Mouse (Mus musculus) Muller cell, postnatal 12 days (primary cell): Measurements from ENCODE around the gene Upk1b.
"Not testable (repeated sequence)": the region's sequence is repeated elsewhere in the genome, so short reads cannot be mapped to it uniquely, and the experiment has no call there.

ENCODE experiments used
- DNase-seq: peaks from one replicate; pipeline ENCODE4 v3.0.0-alpha.2; 2015; ENCODE audit errors: inconsistent ontology term

Upk1b gene

DNA sequence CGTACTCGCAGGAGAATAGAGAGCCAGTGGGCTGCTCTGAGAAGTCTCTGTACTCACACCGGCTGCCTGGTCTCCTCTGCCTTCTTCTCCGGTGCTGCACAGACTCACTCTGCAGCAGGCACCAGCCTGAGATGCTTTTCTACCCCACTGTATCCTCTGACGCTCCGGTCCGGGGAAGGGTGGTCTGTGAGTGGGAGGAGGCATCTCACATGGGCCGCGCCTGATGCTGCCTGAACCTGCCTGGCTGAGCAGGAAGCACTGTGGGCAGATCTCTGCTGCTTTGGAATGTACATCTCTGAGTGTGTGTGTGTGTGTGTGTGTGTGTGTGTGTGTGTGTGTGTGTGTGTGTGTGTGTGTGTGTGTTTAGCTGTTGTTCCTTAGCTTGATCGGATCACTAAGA lies at the start of gene Upk1b:
TSS of gene Upk1b (minus strand) at position 238 of the 400 bp plus-strand sequence.
- DNase-seq, result peak; percentile 9

DNA sequence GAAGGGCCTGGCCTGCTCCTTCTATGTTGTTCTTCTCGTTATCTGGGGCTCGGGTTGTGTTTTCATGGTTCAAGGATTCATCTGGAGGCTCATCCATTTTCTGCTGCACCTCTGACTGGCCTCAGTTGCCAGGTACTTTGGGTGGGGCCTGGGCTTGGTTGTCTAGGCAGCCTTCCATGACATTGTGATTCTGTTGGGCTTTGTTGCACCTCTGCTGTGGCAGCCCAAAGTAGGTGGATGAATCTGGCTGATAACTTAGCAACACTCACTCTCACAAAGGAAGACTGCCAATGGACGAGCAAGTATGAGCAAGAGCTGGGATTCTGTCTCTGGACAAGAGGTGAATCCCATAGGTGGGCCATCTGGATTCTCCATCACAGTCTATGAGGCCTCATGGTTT lies 28.5 kb upstream of the Upk1b start, which contains the start of gene 4930435E12Rik:
TSS of gene 4930435E12Rik (minus strand) at position 101 of the 400 bp plus-strand sequence.
- DNase-seq, result no peak

DNA sequence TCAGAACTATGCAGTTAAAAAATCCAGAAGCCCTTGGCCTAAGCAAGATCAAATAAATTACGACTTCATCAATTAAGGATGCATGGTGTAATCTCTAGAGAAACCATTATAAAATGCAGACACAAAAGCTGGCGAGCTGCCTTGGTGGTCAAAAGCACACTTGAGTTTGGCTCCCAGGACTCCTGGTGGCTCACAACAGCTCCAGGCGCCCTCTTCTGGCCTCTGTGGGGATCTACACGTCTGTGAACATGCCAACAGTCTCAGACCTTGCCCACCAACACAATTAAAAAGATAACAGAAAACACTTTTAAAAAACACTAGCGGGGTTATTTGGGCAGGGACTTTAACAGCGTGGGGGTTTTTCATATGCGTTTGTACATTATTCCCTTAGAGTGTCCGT lies 12.4 kb upstream of the Upk1b start:
- peak; percentile 46 for DNase-seq

DNA sequence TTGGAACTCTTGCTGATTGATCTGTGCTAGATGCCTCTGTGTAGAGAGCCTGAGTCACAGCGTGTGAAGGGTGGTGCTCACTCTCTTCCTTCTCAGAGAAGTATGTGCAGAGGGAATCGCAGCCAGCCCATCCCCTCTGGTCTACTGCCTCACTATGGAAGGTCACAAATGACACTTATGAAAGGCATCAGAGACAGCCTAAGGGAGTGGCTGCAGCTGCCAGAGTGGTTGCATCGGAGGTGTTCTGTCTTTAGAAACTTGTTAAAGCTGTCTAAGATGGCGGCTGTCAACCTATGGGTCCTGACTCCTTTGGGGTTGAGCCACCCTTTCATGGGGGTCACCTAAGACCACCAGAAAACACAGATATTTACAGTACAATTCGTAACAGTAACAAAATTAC lies 10.1 kb upstream of the Upk1b start:
- DNase-seq, result no peak

DNA sequence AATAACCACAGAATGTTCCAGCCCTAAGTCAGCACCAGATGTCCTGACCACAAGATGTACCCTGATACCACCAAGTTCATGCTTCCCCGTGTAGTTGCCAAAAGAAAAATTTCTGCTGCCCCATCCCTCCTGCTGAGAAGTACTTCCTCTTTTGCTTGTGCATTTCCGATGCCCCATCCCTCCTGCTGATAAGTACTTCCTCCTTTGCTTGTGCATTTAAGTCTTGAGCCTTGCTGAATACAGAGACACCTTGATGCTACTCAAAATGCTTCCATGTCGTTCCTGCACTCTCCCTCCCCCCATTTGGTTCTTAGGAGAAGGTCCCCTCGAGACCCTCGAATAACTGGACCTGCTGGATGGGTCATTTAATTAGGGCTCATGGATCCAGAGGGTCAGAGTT lies 7.7 kb upstream of the Upk1b start:
- DNase-seq, result not testable (repeated sequence)

DNA sequence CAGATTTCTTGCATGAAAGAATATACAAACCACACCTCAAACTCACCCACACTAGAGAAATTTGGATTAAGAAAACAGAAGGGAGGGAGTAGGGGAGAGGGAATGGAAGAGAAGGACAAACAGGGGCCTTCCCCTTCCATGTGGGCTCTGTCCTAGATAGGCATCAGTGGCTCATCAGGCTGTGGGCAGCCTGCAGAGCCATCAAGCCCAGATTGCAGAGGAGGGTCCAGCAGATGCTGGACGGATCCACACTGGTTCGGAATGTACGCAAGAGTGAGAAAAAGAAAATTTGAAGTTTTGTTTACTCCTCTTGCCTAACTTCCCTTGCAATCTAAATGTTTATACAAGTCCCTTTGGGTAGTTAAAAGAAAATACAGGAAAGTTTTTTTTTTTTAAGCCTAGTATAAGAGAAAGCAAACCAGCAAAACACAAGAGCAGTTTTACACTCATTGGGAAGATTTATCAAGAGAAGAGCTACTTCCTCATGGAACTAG lies 1.1 kb downstream of the Upk1b start:
- DNase-seq, result no peak

DNA sequence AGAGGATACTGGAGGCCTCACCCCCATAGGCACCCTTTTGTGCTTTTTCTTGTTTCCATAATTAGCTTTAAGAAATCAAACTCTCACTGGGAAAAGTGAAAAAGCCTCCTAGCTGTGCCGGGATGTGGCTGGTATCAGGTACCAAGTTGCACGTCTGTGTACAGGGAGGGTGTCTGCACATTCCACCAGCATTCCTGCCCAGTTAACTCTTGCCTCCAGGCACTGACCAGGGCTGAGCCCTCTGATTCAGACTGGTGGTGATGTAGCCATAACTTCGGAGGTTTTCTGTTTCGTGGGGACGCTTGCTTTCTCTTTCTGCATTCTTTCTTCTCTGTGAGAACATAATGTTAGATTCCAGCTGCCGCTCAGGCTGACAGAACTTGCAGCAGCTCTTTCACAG lies 7.0 kb downstream of the Upk1b start:
- DNase-seq, result peak; percentile 19

DNA sequence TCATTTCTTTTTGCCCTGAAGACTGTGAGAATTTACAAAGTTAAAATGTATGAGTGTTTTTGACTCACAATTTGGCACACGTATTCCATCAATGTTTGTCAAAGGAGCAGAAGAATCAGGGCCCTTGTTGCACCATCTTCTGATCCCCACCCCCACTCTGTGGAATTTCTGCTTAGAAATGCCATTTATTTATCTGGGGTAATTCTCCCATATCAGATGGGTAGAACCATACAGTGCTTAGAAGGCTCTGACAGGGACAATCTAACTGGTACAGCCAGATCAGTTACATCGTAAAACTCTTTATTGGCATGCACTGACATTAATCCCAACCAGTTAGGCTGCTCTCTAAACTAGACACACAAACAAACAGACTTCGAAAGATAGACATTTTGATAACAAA lies 10.2 kb downstream of the Upk1b start:
- DNase-seq, result peak; percentile 18

DNA sequence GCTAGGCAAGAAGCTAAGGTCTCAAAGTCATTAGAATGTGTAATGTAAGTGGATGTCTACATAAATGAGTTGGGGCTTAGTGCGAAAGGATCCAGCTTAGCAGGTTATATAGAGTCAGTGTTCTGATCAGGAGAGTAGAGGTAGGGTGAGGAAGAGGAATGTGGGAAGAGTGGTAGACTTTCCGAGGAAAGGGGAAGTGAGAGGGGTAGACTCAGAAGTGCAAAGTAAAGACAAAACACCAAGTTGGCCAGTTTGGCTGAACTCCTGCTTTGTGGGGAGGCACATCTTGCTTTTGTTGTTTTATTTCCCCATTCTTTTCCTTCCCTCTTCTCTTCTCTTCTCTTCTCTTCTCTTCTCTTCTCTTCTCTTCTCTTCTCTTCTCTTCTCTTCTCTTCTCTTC lies 11.1 kb downstream of the Upk1b start:
- no peak for DNase-seq

DNA sequence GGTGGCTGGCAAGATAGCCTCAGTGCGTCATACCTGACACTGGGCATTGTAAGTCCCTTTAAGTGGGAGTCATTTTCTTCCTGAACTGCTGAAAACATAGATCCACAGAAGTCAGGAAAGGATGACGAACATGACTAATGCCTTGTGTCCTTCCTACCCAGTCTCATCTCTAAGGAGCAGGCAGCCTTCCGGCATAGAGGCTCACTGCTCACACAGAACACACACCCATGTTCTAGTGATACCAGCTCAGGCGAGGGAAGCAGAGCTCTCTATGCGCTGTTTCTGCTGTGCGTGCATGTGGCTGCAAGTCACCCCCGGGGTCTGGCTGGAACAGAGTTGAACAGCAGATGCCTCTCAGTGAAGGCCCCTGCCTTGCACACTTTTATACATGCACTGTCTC lies 14.8 kb downstream of the Upk1b start:
- no peak for DNase-seq

DNA sequence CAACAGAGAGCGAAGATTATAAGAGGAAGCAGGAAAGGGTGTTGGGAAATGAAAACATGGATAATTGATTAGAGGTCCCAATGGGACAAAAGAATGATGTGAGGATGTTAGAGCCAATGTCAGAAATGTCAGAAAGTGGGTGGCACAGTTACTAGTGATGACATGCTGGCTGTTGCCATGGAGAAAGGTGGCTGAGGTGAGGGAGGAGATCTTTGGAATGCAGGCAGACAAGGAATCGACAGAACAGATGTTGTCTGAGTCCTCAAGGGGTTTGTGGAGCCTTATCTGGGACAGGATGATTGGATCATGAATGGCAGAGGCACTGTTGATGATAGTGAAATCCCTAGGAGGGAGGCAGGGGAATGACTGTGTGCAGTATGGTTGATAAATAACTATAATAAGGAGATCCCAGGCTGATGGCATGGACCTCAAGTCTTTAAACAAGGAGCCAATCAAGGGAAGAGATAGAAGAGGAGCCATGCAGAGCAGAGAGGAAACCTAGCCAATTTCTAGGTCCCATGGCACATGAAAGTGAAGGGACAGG lies 17.5 kb downstream of the Upk1b start:
- no peak for DNase-seq

DNA sequence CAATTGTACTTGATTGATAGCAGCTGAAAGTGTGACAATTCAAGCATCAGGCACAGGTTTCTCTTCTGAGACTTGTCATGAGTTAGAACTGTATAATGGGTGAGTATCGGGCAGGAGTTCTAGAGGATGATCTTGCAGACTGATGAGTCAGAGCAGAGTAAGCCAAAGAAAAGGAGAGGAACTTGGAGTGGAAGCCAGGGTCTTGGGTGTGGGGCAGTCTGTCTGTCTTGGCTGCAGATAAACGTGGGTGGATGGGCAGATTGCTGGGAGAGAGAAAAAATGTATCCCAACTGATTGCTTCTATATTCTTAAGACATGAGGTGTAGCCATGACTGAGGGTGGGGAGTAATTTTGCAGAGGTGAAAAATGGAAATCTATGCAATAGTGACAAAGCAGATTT lies 18.2 kb downstream of the Upk1b start:
- DNase-seq, result no peak

DNA sequence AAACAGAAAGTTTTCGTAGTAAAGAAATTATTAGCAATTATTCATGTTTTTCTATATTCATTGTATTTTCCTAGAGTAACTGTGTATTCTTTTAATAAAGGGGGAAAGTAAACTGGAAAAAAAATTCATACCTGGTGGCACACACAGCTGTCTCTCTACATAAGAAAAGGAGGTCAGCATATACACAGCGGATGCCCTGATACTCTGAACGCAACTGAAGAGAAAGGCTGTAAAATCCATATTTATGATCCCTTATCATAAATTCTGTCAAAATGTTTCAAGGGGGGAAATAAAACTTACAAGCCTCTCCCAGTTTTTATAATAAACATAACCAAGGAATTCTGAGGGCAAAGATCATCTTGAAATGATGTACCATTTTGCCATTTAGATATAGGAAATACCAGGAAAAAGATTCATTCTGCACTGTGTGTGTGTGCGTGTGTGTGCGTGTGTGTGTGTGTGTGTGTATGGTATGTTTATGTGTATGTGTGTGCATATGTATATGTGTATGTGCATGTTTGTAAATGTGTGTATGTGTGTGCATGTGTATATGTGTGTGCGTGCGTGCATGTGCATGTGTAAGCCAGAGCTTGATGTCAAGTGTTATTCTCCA lies 19.1 kb downstream of the Upk1b start:
- DNase-seq, result no peak

DNA sequence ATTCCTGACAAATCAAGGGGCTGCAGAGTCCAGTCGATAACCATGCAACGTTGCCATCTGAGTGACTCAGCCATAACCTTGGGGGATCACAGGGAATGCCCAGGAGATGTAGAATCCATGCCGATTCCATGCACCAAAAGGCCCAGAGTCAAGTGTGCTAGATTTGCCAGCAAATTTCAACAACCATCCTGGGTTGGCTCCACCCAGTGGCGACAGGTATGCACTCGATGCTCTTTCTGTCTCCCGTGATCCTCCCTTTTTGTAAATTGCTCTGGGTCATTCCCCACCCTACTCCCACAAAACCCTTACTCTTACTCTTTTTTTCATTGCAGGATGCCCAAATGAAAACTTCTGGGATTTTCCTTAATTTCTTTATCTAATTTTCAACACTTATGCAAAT lies 23.8 kb downstream of the Upk1b start:
- no peak for DNase-seq

DNA sequence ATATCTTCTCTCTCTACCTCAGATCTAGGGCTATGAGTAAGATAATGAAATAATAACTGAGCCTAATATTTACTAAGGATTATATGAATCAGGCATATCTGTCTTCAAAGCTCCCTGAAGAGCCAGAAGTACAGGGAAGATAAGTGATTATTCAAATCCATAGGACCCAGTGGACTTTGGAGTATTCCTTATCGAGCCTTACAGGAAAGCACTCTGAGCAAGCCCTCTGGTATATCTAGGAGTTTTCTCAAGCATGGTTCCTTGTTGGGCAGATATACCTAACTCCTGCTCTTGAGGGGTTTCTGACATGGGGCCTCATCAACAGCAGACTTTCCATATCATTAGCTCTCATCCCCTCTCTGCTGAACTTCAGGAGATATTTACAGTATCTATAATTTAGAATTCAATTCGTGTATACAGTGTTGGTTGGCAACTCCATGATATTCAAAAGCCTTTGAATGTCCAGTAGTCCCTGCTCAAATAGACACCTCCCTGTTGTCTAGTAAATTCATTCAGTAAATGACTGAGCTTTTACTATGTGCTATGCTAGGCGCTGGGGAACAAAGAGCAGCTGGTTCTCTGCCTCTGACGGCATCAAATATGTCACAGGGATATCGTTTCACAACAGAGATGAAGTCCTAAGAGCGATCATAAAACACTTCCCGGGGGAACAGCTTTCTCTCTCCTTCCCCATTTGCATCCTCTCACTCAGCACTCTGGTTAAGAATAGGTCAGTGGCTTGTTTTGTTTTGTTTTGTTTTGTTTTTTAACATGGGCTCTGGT lies 25.0 kb downstream of the Upk1b start:
- no peak for DNase-seq

DNA sequence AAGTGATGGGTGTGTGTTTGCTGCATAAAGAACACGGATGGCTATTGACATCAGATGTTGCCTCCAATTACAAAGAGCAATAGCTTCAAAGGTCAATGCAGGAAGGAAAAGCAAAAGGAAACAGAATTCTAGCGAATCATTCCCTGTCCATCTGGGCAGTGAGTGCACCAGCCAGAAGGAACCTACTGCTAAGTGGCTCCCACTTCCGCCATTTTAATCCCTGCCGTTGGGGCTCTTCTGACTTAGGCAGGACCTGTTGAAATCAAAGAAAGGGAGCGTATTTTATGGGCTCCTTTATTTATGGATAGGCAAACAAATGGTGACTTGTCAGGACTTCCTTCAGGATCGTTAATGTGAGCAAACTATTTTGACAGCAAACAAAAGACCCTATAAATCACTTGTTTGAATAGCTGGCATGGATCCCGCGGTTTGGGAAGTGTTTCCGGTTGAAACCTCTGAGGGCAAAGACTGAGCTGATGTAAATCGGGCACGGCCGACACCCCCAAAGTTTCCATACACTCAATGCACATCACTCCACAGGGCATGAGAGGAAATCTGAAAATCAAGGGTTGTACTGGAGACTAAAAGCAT lies 27.1 kb downstream of the Upk1b start:
- no peak for DNase-seq

DNA sequence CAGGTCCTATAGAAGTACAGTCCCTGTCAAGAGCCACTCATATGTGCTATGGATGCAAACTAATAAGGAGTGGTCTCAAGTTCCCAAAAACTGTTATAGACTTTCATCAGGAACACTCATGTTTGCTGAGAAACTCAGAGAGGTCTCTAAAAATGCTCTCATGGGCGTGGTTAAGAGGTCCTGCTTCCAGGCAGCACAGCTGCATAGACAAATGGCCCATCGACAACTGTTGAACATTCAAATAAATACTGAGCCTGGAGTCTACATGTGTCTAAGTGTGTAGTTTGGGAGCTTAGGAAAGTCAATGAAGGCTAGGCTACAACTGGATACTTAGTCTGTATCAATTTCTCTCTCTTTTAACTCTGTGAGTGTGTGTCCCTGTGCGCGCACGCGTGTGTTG lies 29.0 kb downstream of the Upk1b start:
- DNase-seq, result no peak

DNA sequence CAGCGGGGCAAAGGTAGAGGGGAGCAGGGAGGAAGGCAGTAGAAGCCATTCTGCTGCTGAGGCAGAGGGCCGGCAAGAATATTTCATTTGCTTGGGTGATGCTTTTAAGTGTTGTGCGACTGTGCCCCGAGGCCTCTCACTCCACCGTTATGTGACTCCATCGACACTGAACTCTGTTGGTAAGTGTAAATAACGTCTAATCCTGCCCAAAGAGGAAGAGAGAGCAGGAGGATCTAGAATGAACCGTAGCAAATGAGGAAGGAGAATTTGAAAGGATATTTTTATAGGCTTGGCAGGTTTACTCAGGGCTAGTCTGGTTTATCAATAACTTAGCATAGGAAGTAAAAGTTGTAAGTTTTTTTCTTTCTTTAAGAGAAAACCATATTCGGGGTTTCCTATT lies 30.6 kb downstream of the Upk1b start:
- no peak for DNase-seq

DNA sequence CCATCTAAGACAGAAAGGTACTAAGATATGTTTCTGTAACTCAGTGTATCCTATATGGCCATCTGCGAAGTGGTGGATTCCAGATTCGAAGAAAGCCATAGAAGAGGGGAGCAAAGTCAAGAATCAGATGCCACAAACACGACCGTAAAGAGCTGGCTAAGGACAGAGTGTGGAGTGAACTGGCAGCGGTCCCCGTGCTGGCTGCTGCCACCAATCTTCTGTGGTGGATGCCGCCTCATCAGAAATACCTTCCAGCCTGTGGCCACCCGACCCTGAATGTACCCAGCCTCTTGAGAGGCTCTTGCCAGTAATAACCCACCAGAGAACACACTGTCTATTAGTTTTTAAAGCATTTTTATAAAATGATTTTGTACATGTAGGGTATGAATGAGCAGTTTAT lies 31.7 kb downstream of the Upk1b start:
- no peak for DNase-seq

DNA sequence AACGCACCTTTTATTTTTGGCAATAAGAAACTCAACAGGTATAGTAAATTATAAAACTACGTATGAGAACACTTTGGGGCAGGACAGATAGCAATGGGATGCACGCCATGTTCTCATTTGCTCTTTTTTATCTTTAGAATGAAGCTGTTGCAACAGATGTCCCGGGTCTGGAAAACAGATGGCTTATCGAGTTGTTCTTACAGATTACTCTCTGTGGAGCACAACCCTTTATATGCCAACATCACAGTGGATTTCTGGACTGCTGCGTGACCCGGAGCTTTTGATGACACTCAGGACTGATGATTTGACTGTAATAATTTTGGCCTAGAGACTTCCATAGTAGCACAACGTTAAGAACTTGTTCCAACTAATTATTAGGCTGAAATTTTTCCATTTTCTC lies 32.4 kb downstream of the Upk1b start:
- no peak for DNase-seq

DNA sequence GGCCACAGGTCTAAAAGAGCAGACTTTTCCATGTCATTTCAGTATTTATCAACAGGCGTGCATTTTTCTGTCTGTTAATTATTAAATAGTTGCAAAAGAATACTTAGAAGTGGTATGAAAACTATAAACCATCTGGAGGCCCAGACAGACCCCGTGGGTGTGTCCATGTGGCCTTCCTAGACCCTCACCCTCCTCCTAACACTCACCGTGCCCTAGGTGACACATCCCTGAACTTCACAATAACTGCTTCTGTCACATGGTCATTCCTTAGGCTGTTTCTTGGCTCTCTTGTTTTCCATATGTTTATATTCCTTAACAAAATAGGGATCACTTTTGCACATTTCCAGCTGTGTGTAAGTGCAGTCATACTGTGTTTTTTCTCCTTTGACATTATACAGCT lies 33.5 kb downstream of the Upk1b start:
- DNase-seq, result no peak

DNA sequence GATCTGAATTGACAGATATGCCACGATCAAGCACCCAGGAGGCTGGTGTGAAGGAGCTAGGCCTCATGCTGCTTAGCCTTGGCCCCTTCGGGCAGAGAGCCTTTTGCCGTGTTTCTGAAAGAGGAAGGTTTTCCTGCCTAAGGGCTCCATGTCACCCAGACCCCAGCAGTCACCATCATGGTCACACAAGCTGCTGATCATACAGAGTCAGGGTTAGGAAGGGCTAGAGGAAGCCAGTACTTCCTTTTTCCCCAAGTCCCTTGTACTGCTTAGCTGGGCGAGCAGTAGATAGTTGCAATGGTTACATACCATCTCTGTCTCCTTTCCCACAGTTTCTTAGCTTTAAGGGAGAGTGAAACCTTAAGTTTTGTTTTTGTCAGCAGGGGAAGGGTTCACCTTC lies 36.6 kb downstream of the Upk1b start:
- DNase-seq, result no peak

DNA sequence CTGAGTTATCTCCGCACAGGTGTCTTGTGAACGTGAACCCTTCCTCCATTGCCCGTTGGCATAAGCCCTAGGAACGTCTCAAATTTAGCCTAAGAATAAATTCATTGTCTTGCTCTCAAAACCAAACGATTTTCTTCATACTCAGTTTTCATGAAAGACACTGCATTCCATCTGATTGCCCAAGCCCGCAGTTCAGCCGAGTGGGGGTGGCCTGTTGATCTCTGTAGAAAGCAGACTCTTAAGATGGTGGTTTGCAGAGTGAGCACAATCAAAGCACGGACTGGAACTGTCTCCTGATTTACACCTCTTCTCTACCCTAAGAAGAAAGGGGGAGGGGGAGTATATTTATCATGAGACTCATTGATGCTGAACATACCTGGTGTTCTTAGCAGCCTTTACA lies 37.7 kb downstream of the Upk1b start:
- DNase-seq, result no peak
